Mouse (Mus musculus) hindbrain, embryonic 11.5 days (tissue): ENCODE measurements around the gene Chid1. TPM values are rescaled to one million over a fixed set of nuclear protein-coding genes. Genes with fewer than 3 reads are reported as not detected.

Source experiments
- ATAC-seq: fragments of 200-750 bp; cut with Nextera tagmentation; 2 replicates; pipeline ENCODE4 v1.8.0; 2017; ENCODE audit warnings: mild to moderate bottlenecking, moderate TSS enrichment, moderate library complexity; ENCODE audit not compliant: low FRiP score
- DNase-seq: peaks from one replicate; pipeline ENCODE4 v3.0.0-alpha.2; 2015; ENCODE audit warnings: low spot score
- H3K27ac ChIP-seq: fragments of 300-500 bp; sonication (generic); 2 replicates; pipeline ENCODE4 v1.5.1; 2014; ENCODE audit warnings: mild to moderate bottlenecking, low read depth, low read length
- H3K27me3 ChIP-seq: fragments of 300-500 bp; sonication (generic); 2 replicates; pipeline ENCODE4 v1.6.1; 2014; ENCODE audit warnings: mild to moderate bottlenecking, low read length, moderate library complexity, mixed read lengths; ENCODE audit not compliant: control insufficient read depth, insufficient read depth
- H3K36me3 ChIP-seq: fragments of 300-500 bp; sonication (generic); 2 replicates; pipeline ENCODE4 v1.6.1; 2014; ENCODE audit warnings: mild to moderate bottlenecking, low read length, moderate library complexity, mixed read lengths; ENCODE audit not compliant: control insufficient read depth, insufficient read depth
- H3K4me1 ChIP-seq: fragments of 300-500 bp; sonication (generic); replicated peaks from 2 replicates; pipeline ENCODE4 v1.6.1; 2014; ENCODE audit warnings: low read length, mixed read lengths; ENCODE audit not compliant: control insufficient read depth, insufficient read depth
- H3K4me2 ChIP-seq: fragments of 300-500 bp; sonication (generic); replicated peaks from 2 replicates; pipeline ENCODE4 v1.6.1; 2014; ENCODE audit warnings: mild to moderate bottlenecking, low read depth, low read length
- H3K4me3 ChIP-seq: fragments of 300-500 bp; sonication (generic); 2 replicates; pipeline ENCODE4 v1.5.1; 2014; ENCODE audit warnings: low read depth, low read length
- H3K9ac ChIP-seq: fragments of 300-500 bp; sonication (generic); 2 replicates; pipeline ENCODE4 v1.6.1; 2014; ENCODE audit warnings: low read depth, low read length
- H3K9me3 ChIP-seq: fragments of 300-500 bp; sonication (generic); 2 replicates; pipeline ENCODE4 v1.6.1; 2016; ENCODE audit warnings: low read length; ENCODE audit not compliant: control insufficient read depth
- WGBS: fragments of 180-500 bp; shearing (Covaris S2); extraction: QIAGEN DNeasy Blood & Tissue Kit; methylation state at CpG from one replicate; pipeline ENCODE4 v1.1.7; 2014; 5-methylcytosine and 5-hydroxymethylcytosine counted together
- polyA plus RNA-seq: library from polyadenylated mRNA; unstranded; fragments of >200 nt; fragmentation: Nextera tagmentation; extraction: Ambion mirVana; gene quantifications from 2 replicates; pipeline ENCODE4 v1.2.1, GENCODE M21; 2014

Chid1 gene
- polyA plus RNA-seq, 1 experiment from 2014 or later = 24.1 TPM

- DNase-seq = no peak
- peak overlapping the region; percentile 84 for H3K9ac ChIP-seq
- H3K4me3 ChIP-seq = peak overlapping the region; percentile 85
- peaks cover 11% of the 10 kb centered on the region for H3K4me1 ChIP-seq
- no peaks in the 10 kb centered on the region for H3K9me3 ChIP-seq
- peaks cover 7% of the 10 kb centered on the region; the same call in 1 of the 2 replicates for H3K36me3 ChIP-seq
- peaks cover 11% of the 10 kb centered on the region for H3K27me3 ChIP-seq
- no peak for ATAC-seq
- WGBS = 8% methylated on average over 5 of the region's 5 CpGs
- H3K4me2 ChIP-seq = peak overlapping the region; percentile 89
- no peak overlapping the region for H3K27ac ChIP-seq
Measured at GRCm38 (mm10) chr7:141474160-141474559, 65.5 kb downstream of the Chid1 start.

- ATAC-seq = no peak
- H3K27me3 ChIP-seq = peaks cover 11% of the 10 kb centered on the region
- H3K9ac ChIP-seq = no peak overlapping the region
- no peak for DNase-seq
- no peaks in the 10 kb centered on the region for H3K9me3 ChIP-seq
- no peak overlapping the region for H3K4me2 ChIP-seq
- H3K36me3 ChIP-seq = peaks cover 7% of the 10 kb centered on the region; the same call in 1 of the 2 replicates
- H3K4me1 ChIP-seq = peaks cover 14% of the 10 kb centered on the region
- no peak overlapping the region for H3K27ac ChIP-seq
- no peak overlapping the region for H3K4me3 ChIP-seq
- 90% methylated on average over 6 of the region's 6 CpGs for WGBS
Measured at GRCm38 (mm10) chr7:141472763-141473162, 66.9 kb downstream of the Chid1 start.

GRCm38 (mm10) chr7:141472226-141472625 lies 67.4 kb downstream of the Chid1 start:
- Histone ChIP-seq H3K9ac (no peak overlapping the region), H3K4me1 (peaks cover 14% of the 10 kb centered on the region), H3K4me2 (no peak overlapping the region), H3K27ac (no peak overlapping the region), H3K36me3 (peaks cover 7% of the 10 kb centered on the region; the same call in 1 of the 2 replicates), H3K4me3 (no peak overlapping the region), H3K9me3 (no peaks in the 10 kb centered on the region), H3K27me3 (peaks cover 11% of the 10 kb centered on the region)
- 80% methylated on average over 6 of the region's 6 CpGs for WGBS
- ATAC-seq (no peak), DNase-seq (no peak)

- no peak overlapping the region for H3K27ac ChIP-seq
- DNase-seq (no peak), ATAC-seq (no peak)
- H3K9ac ChIP-seq = no peak overlapping the region
- H3K36me3 ChIP-seq = peaks cover 7% of the 10 kb centered on the region; the same call in 1 of the 2 replicates
- H3K4me1 ChIP-seq = peaks cover 14% of the 10 kb centered on the region
- H3K4me3 ChIP-seq = no peak overlapping the region
- WGBS = 93% methylated on average over 1 of the region's 1 CpGs
- peaks cover 13% of the 10 kb centered on the region for H3K27me3 ChIP-seq
- H3K4me2 ChIP-seq = no peak overlapping the region
- H3K9me3 ChIP-seq = no peaks in the 10 kb centered on the region
Measured at GRCm38 (mm10) chr7:141471236-141471635, 68.4 kb downstream of the Chid1 start.

DNA sequence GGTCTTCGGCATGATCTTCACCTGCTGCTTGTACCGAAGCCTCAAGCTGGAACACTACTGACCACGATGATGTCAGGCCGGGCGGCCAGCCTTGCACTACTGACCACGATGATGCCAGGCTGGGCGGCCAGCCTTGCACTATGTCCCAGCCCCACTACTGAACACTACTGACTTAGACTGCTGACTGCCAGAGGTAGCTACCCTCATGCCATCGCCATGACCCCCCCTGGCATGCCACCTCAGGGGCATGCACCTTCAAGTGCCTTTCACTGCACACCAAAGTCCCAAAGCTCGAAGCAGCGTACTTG lies 69.1 kb downstream of the Chid1 start:
- H3K9ac ChIP-seq = no peak overlapping the region
- DNase-seq = no peak
- peaks cover 7% of the 10 kb centered on the region; the same call in 1 of the 2 replicates for H3K36me3 ChIP-seq
- no peak overlapping the region for H3K4me2 ChIP-seq
- no peak overlapping the region for H3K27ac ChIP-seq
- H3K9me3 ChIP-seq = no peaks in the 10 kb centered on the region
- H3K27me3 ChIP-seq = peaks cover 14% of the 10 kb centered on the region
- ATAC-seq = no peak
- H3K4me3 ChIP-seq = no peak overlapping the region
- H3K4me1 ChIP-seq = peaks cover 14% of the 10 kb centered on the region
- 95% methylated on average over 10 of the region's 10 CpGs for WGBS

DNA sequence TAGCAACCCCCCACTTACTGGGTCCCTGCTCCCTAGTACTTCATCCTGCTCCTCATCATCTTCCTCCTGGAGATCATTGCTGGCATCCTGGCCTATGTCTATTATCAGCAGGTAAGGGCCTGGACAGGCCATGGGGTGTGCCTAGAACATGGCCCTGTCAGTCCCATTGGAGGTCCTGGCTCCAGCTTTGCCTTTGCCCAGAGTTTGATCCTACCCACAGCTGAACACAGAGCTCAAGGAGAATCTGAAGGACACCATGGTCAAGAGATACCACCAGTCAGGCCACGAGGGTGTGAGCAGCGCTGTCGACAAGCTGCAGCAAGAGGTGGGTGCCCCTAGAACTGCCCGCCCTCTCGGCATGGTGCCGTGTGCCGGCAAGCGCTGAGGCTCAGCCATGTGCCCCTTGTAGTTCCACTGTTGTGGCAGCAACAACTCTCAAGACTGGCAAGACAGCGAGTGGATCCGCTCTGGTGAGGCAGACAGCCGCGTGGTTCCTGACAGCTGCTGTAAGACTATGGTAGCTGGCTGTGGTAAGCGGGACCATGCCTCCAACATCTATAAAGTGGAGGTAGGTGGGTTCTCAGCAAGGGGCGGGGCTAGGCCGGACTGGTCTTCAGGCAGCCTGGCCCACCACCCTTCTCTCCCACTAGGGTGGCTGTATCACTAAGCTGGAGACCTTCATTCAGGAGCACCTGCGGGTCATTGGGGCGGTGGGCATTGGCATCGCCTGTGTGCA lies 69.6 kb downstream of the Chid1 start:
- peak overlapping the region; percentile 66; the same call in 1 of the 2 replicates for H3K4me2 ChIP-seq
- H3K36me3 ChIP-seq = peaks cover 7% of the 10 kb centered on the region; the same call in 1 of the 2 replicates
- 0 out of 2 replicates have a peak overlapping the region, but pooled peaks have one; percentile 59 for H3K9ac ChIP-seq
- no peak overlapping the region for H3K27ac ChIP-seq
- H3K9me3 ChIP-seq = no peaks in the 10 kb centered on the region
- ATAC-seq = no peak
- peaks cover 19% of the 10 kb centered on the region for H3K27me3 ChIP-seq
- WGBS = 90% methylated on average over 18 of the region's 18 CpGs
- no peak overlapping the region for H3K4me3 ChIP-seq
- peaks cover 14% of the 10 kb centered on the region for H3K4me1 ChIP-seq
- DNase-seq = no peak

DNA sequence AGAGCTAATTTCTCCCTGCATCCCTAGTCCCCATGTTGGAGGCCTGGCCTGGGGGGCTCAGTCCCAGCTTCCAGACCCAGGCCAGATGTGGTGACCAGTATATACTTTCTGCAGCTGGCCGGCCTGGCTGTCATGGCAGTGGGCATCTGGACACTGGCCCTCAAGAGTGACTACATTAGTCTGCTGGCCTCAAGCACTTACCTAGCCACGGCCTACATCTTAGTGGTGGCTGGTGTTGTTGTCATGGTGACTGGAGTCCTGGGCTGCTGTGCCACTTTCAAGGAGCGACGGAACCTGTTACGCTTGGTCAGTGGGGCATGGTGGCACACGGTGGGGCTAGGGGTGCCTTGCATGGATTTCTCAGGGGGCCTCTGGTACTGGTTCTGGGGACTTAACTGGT lies 70.3 kb downstream of the Chid1 start:
- no peaks in the 10 kb centered on the region for H3K9me3 ChIP-seq
- ATAC-seq (no peak), DNase-seq (no peak)
- peaks cover 14% of the 10 kb centered on the region for H3K4me1 ChIP-seq
- peak overlapping the region; percentile 59 for H3K9ac ChIP-seq
- peak overlapping the region; percentile 51 for H3K4me3 ChIP-seq
- H3K36me3 ChIP-seq = peaks cover 7% of the 10 kb centered on the region; the same call in 1 of the 2 replicates
- H3K27me3 ChIP-seq = peaks cover 25% of the 10 kb centered on the region
- H3K4me2 ChIP-seq = peak overlapping the region; percentile 66
- WGBS = 71% methylated on average over 6 of the region's 6 CpGs
- peak overlapping the region; percentile 89 for H3K27ac ChIP-seq

- DNase-seq (peak; percentile 79), ATAC-seq (peak; percentile 82)
- Histone ChIP-seq H3K27me3 (peaks cover 32% of the 10 kb centered on the region), H3K27ac (peak overlapping the region; percentile 89), H3K4me1 (peaks cover 9% of the 10 kb centered on the region), H3K9me3 (no peaks in the 10 kb centered on the region), H3K9ac (peak overlapping the region; percentile 59), H3K4me2 (peak overlapping the region; percentile 66), H3K4me3 (peak overlapping the region; percentile 51), H3K36me3 (peaks cover 7% of the 10 kb centered on the region; the same call in 1 of the 2 replicates)
- WGBS = 30% methylated on average over 8 of the region's 8 CpGs
Measured at GRCm38 (mm10) chr7:141468522-141469211, 71.0 kb downstream of the Chid1 start.
